Mouse (Mus musculus) midbrain, embryonic 14.5 days (tissue): ENCODE measurements at regions not wholly inside any gene's neighbourhood (a gene's known extent, or its start where the extent isn't known, plus 50 kb on each side); places are given as distances from the start of the nearest gene placed in this dataset. TPM values are rescaled to one million over a fixed set of nuclear protein-coding genes. Genes with fewer than 3 reads are reported as not detected.

Source experiments
- ATAC-seq: fragments of 200-750 bp; cut with Nextera tagmentation; 2 replicates; pipeline ENCODE4 v1.8.0; 2017; ENCODE audit warnings: moderate number of reproducible peaks, moderate library complexity; ENCODE audit not compliant: low FRiP score, low TSS enrichment
- DNase-seq: peaks from one replicate; pipeline ENCODE4 v3.0.0-alpha.2; 2015
- H3K27ac ChIP-seq: fragments of 300-500 bp; sonication (generic); replicated peaks from 2 replicates; pipeline ENCODE4 v1.5.1; 2014; ENCODE audit warnings: mild to moderate bottlenecking, low read depth, low read length, moderate library complexity
- H3K27me3 ChIP-seq: fragments of 300-500 bp; sonication (generic); 2 replicates; pipeline ENCODE4 v1.6.1; 2014; ENCODE audit warnings: low read length, control low read depth, mixed read lengths; ENCODE audit not compliant: control insufficient read depth, insufficient read depth
- H3K36me3 ChIP-seq: fragments of 300-500 bp; sonication (generic); 2 replicates; pipeline ENCODE4 v1.6.1; 2014; ENCODE audit warnings: low read length, control low read depth; ENCODE audit not compliant: control insufficient read depth, insufficient read depth
- H3K4me1 ChIP-seq: fragments of 300-500 bp; sonication (generic); 2 replicates; pipeline ENCODE4 v1.6.1; 2014; ENCODE audit warnings: mild to moderate bottlenecking, antibody characterized with exemption, low read length, control low read depth; ENCODE audit not compliant: control insufficient read depth, insufficient read depth
- H3K4me2 ChIP-seq: fragments of 300-500 bp; sonication (generic); 2 replicates; pipeline ENCODE4 v1.6.1; 2014; ENCODE audit warnings: mild to moderate bottlenecking, low read length, moderate library complexity
- H3K4me3 ChIP-seq: fragments of 300-500 bp; sonication (generic); replicated peaks from 2 replicates; pipeline ENCODE4 v1.5.1; 2014; ENCODE audit warnings: low read depth, low read length
- H3K9ac ChIP-seq: fragments of 300-500 bp; sonication (generic); replicated peaks from 2 replicates; pipeline ENCODE4 v1.6.1; 2014; ENCODE audit warnings: mild to moderate bottlenecking, low read length, moderate library complexity
- H3K9me3 ChIP-seq: fragments of 300-500 bp; sonication (generic); 2 replicates; pipeline ENCODE4 v1.6.1; 2016; ENCODE audit warnings: low read length, control low read depth, mixed read lengths; ENCODE audit not compliant: control insufficient read depth
- WGBS: fragments of 180-500 bp; shearing (Covaris S2); extraction: QIAGEN DNeasy Blood & Tissue Kit; methylation state at CpG from one replicate; pipeline ENCODE4 v1.1.7; 2014; 5-methylcytosine and 5-hydroxymethylcytosine counted together
- microRNA-seq: library from miRNA; unstranded; fragments of <30 nt; microRNA quantifications from one replicate; pipeline ENCODE4, GENCODE M21; 2016

DNA sequence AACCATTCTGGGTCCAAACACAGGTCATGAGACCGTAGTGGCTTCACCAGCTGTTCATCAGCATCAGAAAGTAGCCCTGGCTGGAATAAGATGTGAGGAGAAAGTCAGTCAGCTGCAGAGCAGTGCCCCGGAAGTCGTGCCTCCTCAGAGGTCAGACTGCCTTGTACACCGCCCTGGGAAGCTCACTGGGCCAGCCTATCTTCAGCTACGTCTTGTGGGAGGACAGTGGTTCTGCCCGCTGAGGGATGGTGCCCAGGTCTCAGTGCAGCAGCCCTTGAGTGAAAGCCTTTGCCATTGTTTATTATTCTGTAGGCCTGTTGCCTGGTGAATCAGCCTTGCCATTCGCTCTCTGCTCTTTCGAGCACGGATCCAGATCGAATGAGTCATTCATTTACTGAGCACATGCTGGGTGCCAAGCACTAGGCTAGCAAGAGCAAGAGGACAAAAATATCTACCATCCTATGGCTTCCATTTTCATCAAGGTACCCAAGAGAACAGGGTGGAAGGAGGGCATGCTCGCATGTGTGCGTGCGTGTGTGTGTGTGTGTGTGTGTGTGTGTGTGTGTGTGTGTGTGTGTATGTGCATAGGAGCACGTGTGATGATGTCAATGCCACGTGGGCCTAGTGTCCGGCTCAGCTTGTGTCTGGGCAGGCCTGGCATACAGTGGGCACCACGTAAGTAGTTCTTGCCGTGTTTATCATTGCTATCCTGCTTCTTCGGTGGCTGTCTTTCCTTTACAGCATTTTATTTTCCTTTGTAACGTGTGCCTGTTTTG lies 1121.0 kb upstream of the A1bg start:
- no peaks in the 10 kb centered on the region for H3K4me1 ChIP-seq
- H3K9ac ChIP-seq = no peak overlapping the region
- no peak overlapping the region for H3K4me2 ChIP-seq
- no peak overlapping the region for H3K4me3 ChIP-seq
- DNase-seq (no peak), ATAC-seq (no peak)
- no peak overlapping the region for H3K27ac ChIP-seq
- 88% methylated on average over 20 of the region's 20 CpGs for WGBS
- H3K27me3 ChIP-seq = 0 out of 2 replicates have a peak, but pooled peaks cover 4% of the 10 kb centered on the region
- H3K9me3 ChIP-seq = no peaks in the 10 kb centered on the region
- H3K36me3 ChIP-seq = no peaks in the 10 kb centered on the region

GRCm38 (mm10) chr15:62042924-62043504 lies 1120.2 kb upstream of the A1bg start:
- no peaks in the 10 kb centered on the region for H3K9me3 ChIP-seq
- 85% methylated on average over 6 of the region's 6 CpGs for WGBS
- H3K36me3 ChIP-seq = no peaks in the 10 kb centered on the region
- no peak overlapping the region for H3K4me3 ChIP-seq
- no peak overlapping the region for H3K4me2 ChIP-seq
- H3K9ac ChIP-seq = no peak overlapping the region
- DNase-seq (no peak), ATAC-seq (no peak)
- 0 out of 2 replicates have a peak, but pooled peaks cover 4% of the 10 kb centered on the region for H3K27me3 ChIP-seq
- peaks cover 4% of the 10 kb centered on the region for H3K4me1 ChIP-seq
- H3K27ac ChIP-seq = no peak overlapping the region

Small RNAs in the stretch of these regions (microRNA-seq; reads per million reads assigned to microRNA genes)
- not detected for gene Gm24810
